Mouse (Mus musculus) left cerebral cortex, postnatal 10 days (tissue): Measurements from ENCODE around the gene Vegfc. TPM values are rescaled to one million over a fixed set of nuclear protein-coding genes. Genes with fewer than 3 reads are reported as not detected.

Experiments
- DNase-seq, 2 experiments: peaks; one replicate each; pipeline ENCODE4 v3.0.0; 2021 to 2022; ENCODE audit warnings: low spot score in 2 of 2, mixed read lengths in 1 of 2; ENCODE audit errors: extremely low spot score in 1 of 2
- intact Hi-C: fragments of 180-260 bp; cut with DNase I; formaldehyde crosslinking; loops from one replicate; pipeline ENCODE4 v1.15.1; 2025
- total RNA-seq, 2 experiments: library from RNA; stranded (reverse); gene quantifications; 2 replicates each; pipeline ENCODE4 v1.2.3; 2021

Vegfc gene
- 1 to 10 TPM; 3.5 to 4.1 TPM for total RNA-seq

DNA sequence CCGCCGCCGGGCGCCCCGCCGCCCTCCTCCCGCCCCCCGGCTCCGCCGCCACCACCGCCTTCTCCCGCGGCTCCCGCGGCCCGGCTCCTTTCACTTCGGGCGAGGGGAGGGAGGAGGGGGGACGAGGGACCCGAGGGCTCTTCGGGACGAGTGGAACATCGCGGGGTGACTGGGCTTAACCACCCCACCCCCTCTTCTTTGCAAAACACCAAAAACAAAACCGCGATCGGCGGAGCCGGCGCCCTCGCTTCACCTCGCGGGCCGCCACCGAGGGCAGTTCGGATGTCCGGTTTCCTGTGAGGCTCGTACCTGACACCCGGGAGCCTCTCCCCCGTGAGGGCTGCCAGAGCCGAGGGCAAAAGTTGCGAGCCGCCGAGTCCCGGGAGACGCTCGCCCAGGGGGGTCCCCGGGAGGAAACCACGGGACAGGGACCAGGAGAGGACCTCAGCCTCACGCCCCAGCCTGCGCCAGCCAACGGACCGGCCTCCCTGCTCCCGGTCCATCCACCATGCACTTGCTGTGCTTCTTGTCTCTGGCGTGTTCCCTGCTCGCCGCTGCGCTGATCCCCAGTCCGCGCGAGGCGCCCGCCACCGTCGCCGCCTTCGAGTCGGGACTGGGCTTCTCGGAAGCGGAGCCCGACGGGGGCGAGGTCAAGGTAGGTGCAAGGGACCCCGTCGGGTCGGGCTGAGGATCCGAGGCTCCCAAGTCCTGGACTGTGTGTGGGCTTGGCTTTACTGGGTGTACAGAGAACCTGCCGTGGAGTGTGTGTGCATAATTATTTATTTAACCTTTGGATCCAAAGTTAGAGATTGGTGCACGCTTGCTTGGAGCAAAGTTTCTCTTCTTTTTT lies at the start of gene Vegfc:
Gene Vegfc (plus strand): TSS at position 336 of the 850 bp plus-strand sequence.
- intact Hi-C loops: loop anchor here (2.0 to 10.0 kb wide), 2 partner anchors 205 to 407 kb away; no protein-coding TSS in a partner anchor

DNA sequence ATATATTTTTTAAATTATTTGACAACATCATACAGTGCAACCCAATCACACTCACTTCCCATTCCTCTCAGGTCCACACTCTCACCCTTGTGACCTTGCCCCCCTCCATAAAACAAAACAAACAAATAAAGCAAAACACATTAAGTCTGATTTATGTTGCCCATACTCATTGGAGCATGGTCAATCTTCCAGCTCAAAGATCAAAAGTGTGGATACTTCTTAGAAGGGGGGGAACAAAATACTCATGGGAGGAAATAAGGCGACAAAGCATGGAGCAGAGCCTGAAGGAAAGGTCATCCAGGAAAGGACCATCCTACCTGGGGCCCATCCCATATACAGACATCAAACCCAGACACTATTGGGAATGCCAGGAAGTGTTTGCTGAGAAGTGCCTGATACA lies 42.8 kb upstream of the Vegfc start:
- no peak for DNase-seq
- intact Hi-C loops: no loop called here

More for the DNA sequence above, at the start of gene Vegfc:
- DNase-seq: peak in 1 of 2 experiments; percentile 55

DNA sequence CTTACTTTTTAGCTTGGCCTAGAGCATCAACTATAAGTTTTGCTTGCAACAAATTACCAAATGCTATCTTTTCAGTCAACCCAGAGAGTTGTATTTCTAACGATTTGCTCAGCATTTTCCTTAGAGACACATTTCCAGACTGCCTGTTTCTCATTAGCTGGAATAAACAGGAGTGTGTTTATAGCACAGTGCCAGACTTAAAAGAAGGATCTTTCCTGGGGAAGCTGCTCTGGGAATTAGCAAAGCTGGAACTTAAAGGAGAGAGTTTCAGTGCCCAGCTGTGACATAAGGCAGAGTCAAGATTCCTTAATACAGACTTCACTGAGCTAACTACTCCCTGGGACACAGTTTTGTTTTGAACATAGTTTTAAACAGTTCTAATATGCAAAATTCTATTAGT lies 34.8 kb upstream of the Vegfc start:
- intact Hi-C loops: no loop called here

DNA sequence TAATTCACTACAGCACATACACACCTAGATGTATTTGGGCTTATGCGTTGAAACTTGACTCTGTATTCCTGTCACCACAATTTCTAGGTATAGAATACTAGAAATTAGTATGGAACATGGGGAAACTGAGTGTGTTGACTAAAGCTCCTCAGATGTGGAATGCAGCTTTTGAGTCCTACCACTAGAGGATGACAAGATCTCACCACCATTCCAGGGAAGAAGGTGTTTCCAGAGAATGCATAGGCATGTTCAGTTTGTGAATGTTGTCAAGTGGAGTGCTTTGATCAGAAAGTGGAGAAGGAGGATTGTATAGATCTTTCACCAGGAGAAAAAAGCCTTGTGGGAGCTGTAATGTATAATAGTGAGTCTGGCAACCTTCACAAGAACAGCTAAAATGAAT lies 33.9 kb upstream of the Vegfc start:
- intact Hi-C loops: no loop called here
- DNase-seq: no peak

More for the DNA sequence above, 34.8 kb upstream of the Vegfc start:
- DNase-seq: no peak

DNA sequence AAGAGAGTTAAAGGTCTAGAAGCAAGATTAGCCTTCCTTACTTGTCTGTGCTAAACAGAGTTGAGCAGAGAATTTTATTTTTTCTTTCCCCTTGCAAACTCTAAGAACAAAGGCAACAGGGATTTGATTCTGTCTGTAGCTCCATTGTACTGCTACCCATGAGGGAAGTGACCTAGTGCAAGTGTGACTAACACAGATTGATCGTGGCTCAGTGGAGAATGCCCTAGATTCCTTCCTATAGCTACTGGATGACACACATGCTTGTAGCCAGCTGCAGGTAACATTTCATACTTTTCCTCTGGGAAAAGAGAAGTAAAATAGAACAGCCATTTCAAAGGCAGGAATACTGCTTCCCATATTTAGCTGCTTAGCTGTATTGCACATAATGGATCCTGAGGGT lies 24.2 kb upstream of the Vegfc start:
- intact Hi-C loops: no loop called here
- DNase-seq: no peak

DNA sequence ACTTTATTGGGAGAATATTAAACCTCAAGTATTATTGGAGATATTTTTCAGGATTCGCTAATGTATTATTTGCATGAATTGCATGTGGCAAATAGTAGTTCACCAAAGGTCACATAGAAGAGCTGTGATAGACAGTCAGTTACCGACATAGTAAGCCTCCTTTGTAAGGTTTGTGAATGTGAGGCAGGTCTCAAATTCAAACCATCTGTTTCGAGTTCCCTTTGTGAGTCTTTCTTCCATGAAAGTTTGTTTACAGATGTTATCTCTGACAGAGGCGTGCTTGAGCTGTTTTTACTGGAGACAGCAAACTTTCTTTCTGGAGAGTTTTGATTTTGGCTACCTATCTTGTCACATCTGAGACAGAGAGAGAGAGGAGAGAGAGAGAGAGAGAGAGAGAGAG lies 11.9 kb upstream of the Vegfc start:
- intact Hi-C loops: no loop called here
- no peak for DNase-seq

DNA sequence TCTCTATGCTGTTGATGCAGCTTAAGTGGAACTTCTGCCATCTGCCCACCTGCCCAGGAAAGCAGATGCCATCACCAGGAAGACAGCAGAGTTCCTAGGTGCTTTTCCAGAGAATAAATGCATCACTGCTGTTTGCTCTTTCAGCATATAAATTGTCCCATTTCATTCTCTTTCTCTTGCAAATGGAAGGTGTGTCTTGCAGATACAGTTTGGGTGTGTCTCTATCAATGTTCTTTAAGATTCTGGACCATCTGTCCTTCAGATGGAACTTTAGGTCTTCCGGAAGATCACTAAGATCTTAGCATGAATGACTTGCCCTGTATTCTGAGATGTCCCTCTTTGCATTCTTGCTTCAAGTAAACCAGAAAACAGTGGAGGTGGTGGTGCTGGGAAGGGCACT lies 1.1 kb upstream of the Vegfc start:
- intact Hi-C loops: loop anchor here (2.0 to 10.0 kb wide), 2 partner anchors 204 to 408 kb away; no protein-coding TSS in a partner anchor
- no peak for DNase-seq

DNA sequence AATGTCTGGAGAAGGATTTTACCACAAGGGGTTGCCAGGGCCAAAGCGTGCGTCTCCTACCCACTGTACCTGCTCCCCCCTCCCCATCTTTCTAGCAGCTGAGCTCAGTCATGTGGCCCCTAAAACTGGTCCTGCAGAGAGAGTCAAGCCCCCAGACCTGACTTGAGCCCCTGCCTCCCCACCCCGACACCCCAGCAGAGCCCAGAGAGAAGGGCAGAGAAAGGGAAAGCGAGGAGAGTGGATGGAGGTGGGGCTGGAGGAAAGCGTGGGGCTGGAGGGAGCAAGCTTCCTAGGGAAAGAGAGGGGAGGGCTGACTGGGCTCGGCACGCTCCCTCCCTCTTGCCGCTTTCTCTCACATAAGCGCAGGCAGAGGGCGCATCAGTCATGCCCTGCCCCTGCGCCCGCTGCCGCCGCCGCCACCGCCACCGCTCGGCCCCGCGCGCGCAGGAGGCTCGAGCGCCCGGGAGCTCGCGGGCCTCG lies 575 bp upstream of the Vegfc start:
- intact Hi-C loops: loop anchor here (2.0 to 10.0 kb wide), 2 partner anchors 204 to 408 kb away; no protein-coding TSS in a partner anchor
- DNase-seq: peak; percentile 26 to 72

DNA sequence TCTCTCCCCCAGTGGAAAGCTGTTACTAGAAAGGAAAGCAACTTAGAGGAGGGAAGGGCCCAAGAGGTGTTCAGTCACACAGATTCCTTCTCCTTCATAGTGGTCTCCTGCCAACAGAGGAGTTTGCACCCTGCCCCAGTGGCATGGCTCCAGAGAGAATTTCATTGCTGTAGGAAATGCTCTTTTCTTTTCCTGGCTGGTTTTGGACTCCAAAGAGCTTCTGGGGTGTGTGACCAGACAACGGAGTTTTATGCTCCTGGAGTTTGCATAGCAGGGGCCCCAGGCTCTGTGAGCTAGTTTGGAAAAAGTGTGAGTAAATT lies 675 bp downstream of the Vegfc start:
- intact Hi-C loops: loop anchor here (10.0 kb wide), 1 partner anchor 407 kb away; no protein-coding TSS in a partner anchor
- DNase-seq: peak in 1 of 2 experiments; percentile 17

DNA sequence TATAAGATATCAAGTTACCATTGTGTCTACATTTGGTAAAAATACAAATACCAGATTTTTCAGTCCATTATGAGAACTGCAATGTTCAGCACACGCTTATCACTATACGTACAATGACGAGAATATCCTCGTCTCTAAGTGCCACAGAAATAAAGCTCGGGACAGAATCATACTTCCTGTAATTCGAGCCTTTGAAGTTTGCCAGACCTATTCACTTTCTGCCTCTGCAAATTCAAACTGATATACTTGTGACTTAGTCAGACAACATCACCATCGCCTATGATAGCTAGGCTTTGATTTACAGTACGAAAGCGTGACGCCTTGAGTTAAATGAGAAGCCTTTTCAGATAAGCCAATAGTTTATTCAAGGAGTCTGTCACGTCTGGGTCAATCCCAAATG lies 1.6 kb downstream of the Vegfc start:
- intact Hi-C loops: loop anchor here (10.0 kb wide), 1 partner anchor 406 kb away; no protein-coding TSS in a partner anchor
- DNase-seq: no peak

DNA sequence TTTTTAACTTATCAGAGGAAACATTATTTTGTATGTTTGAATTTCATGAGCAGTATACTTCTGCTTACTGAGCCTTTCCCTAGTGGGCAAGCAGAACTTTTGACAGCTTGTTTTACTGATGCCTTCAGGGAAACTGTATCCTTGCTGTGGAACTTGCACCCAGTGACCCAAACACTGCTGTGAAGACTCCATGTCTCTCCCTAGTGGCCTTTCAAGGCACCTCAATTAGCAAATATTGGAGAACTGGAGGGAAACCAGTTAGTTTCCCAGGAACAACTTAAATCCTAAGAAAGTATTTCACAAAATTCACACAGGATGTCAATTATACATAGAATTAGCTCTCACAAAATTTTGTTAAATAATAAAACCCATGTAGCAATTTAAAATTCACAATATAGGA lies 2.2 kb downstream of the Vegfc start:
- intact Hi-C loops: loop anchor here (10.0 kb wide), 1 partner anchor 405 kb away; no protein-coding TSS in a partner anchor
- no peak for DNase-seq

DNA sequence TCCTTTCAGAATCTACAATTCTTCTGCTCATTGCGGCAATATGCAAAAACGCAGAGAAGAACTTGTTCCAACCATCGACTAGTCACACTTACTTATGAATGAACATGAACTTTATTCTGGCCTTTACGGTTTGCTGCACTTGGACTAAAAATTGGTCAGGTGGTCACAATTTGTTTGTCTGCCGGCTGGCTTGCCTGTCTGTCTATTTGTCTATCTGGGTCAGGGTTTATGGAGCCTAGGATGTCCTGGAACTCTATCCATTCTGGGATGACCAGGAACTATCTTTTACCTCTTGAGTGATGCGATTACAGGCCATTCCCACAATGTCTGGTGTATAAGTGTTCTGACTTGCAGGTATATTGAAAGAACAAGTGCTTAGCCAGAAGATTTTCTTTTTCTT lies 8.5 kb downstream of the Vegfc start:
- intact Hi-C loops: no loop called here
- no peak for DNase-seq

DNA sequence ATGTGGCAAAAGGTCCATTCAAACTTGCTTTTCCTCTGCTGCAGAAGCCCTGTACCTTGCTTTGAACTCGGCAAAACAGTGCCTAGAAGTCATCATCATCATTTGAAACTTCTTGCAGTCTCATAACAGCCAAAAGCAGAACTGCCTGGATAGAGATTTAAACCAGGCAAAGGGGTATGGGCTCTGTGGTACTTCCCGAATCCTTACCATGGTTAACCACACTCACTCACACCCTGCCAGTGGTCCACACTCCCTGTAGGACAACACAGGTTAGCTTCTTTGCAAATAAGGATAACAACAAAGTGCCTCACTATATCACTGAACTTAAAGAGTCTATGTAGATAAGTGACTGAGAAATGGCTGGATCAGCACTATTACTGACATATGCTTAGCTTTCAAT lies 9.7 kb downstream of the Vegfc start:
- no peak for DNase-seq
- intact Hi-C loops: no loop called here

DNA sequence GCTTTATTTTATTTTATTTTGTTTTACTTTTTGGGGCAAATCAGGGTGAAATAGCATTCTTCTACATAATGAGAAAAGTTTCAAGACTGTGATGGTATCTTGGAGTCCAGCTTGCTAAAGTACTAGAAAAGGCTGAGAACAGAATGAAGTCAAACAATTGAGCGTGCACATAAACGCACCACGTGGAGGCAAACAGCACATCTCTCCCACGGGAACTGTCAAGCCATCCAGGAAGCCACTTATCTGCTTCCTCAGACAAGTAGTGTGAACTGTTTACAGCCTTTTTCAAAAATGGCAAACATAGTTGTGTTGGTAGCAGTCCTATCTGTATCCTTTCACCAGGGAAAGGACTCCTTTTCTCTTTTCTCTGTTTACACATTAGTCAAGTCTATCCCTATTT lies 11.8 kb downstream of the Vegfc start:
- DNase-seq: no peak
- intact Hi-C loops: no loop called here

DNA sequence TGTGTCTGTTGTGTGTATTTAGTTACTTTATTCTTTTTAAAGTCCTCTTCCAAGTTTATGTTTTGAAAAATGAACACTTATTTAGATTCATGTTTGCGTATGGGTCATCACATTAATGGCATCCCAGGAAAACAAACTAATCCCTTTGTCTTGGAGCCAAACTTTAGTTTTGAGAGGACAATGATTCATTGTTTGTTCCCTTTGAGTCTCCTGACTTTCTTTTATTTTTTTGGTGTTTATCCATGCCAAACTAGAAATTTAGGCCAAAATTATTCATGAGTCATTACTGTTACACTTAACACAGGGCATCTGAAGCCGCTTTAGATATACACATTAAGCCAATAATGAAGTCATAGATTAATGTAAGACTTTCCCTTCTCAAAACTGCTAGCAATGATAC lies 12.5 kb downstream of the Vegfc start:
- intact Hi-C loops: no loop called here

DNA sequence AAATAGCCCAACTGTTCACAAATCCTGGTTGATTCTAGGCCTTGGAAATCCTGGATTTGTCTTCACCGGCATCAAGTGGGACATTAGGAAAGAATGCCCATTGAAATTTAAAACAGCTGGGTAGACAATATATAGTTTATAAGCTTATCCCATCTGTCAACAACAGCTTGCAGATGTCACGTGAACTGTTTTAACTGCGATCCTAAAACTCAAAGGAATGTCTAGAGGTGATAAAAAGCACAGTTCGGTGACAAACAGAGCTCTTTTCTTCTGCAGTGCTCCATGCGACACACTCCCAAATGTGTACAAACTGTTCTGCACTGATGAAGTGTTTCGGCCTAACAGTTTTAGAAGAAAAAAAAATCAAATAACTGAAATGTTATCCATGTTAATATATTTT lies 22.7 kb downstream of the Vegfc start:
- DNase-seq: no peak
- intact Hi-C loops: no loop called here

More for the DNA sequence above, 12.5 kb downstream of the Vegfc start:
- no peak for DNase-seq

DNA sequence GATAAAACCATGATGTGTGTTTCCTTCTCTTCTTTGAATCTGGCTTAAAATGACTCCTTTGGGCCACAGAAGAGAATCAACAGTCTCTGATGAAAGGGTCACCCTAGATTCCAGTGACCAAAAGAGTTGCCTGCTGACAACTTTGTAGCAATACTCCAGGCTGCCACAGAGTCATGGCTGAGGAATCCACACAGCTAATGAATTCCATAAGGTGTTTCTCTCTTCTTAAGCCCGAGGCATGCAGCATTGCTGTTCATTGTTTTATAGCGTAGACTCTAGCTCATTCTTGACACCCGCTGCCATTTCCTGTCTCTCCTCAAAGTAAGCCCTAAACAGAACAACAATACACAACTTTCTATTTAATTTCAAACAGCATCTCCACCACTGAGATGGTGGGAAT lies 37.2 kb downstream of the Vegfc start:
- no peak for DNase-seq
- intact Hi-C loops: no loop called here

DNA sequence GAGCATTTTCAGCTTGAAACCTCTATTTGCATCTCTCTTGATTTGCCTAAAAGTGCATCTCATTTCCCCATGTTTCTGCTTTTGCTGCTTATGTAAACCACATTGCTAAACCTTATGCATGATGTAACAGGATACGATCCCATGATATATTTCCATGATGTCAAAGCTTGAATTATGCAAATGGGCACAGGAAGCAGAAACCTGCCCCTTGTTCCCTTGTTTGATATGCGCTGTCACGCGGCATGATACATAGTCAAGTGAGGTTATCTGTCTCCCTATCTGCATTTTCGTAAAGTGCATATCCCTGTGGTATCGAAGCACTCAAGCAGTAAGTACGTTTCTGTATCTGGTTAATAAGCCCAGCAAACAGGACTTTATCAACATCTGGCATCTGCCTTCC lies 42.7 kb downstream of the Vegfc start:
- no peak for DNase-seq
- intact Hi-C loops: no loop called here

DNA sequence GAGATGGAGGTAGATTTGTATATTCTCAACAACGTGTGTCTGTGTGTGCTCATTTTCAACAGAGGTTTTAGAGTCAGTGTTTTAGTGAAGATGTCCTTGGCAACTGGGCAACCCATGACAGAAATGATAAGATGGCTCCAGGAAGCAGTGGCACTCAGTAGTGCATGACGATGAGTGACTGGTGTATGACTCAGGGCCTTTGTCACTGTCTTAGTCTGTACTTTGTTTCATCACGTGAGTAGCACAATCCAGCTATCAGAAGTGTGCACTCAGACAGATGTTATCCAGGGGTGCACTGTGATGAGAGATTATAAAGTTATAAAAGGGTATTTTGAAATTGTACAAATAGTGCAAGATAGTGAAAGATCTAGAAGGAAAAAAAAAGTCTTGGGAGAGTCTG lies 44.5 kb downstream of the Vegfc start:
- intact Hi-C loops: no loop called here
- DNase-seq: no peak

DNA sequence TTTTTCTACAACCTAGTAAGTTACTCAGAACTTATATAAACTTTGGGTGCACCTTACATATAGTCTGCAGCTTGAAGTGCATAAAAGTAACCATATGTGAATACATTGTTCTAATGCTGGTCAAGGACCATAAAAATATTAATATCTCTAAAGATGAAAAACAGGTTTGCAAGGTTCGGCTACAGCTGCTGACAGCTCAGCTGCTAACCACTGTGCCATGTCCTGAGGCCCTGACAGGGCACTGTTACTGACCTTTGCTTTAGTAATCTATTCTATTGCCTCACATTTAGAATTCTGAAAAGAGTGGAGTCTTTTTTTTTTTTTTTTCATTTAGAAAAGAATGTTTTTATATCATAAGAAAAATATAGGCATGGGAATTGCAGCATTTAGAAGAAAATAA lies 44.9 kb downstream of the Vegfc start:
- no peak for DNase-seq
- intact Hi-C loops: no loop called here
